Mouse (Mus musculus) embryonic facial prominence, embryonic 12.5 days (tissue): ENCODE measurements at regions not wholly inside any gene's neighbourhood (a gene's known extent, or its start where the extent isn't known, plus 50 kb on each side); places are given as distances from the start of the nearest gene placed in this dataset.

Experiments used
- ATAC-seq: fragments of 200-750 bp; cut with Nextera tagmentation; 2 replicates; pipeline ENCODE4 v1.8.0; 2017; ENCODE audit not compliant: insufficient number of reproducible peaks, insufficient read depth, low FRiP score, low TSS enrichment
- H3K27ac ChIP-seq: fragments of 300-500 bp; sonication (generic); 2 replicates; pipeline ENCODE4 v1.5.1; 2016; ENCODE audit warnings: mild to moderate bottlenecking
- H3K27me3 ChIP-seq: fragments of 300-500 bp; sonication (generic); 2 replicates; pipeline ENCODE4 v1.6.1; 2016; ENCODE audit warnings: mild to moderate bottlenecking, moderate library complexity
- H3K36me3 ChIP-seq: fragments of 300-500 bp; sonication (generic); 2 replicates; pipeline ENCODE4 v1.6.1; 2016; ENCODE audit warnings: mild to moderate bottlenecking
- H3K4me1 ChIP-seq: fragments of 300-500 bp; sonication (generic); 2 replicates; pipeline ENCODE4 v1.6.1; 2016
- H3K4me2 ChIP-seq: fragments of 300-500 bp; sonication (generic); replicated peaks from 2 replicates; pipeline ENCODE4 v1.6.1; 2016; ENCODE audit warnings: mild to moderate bottlenecking, moderate library complexity
- H3K4me3 ChIP-seq: fragments of 300-500 bp; sonication (generic); 2 replicates; pipeline ENCODE4 v1.5.1; 2016; ENCODE audit warnings: mild to moderate bottlenecking
- H3K9ac ChIP-seq: fragments of 300-500 bp; sonication (generic); 2 replicates; pipeline ENCODE4 v1.6.1; 2016; ENCODE audit warnings: mild to moderate bottlenecking, moderate library complexity
- H3K9me3 ChIP-seq: fragments of 300-500 bp; sonication (generic); 2 replicates; pipeline ENCODE4 v1.6.1; 2016; ENCODE audit warnings: mild to moderate bottlenecking, moderate library complexity
- WGBS: fragments of 180-500 bp; shearing (Covaris S2); methylation state at CpG from one replicate; pipeline ENCODE4 v1.1.7; 2016; 5-methylcytosine and 5-hydroxymethylcytosine counted together

- no peak overlapping the region for H3K27ac ChIP-seq
- H3K27me3 ChIP-seq: no peaks in the 10 kb centered on the region
- H3K4me3 ChIP-seq: no peak overlapping the region
- H3K4me2 ChIP-seq: no peak overlapping the region
- ATAC-seq: no peak
- 93% methylated on average over 7 of the region's 7 CpGs for WGBS
- no peaks in the 10 kb centered on the region for H3K36me3 ChIP-seq
- H3K9ac ChIP-seq: no peak overlapping the region
- peaks cover 19% of the 10 kb centered on the region for H3K4me1 ChIP-seq
- H3K9me3 ChIP-seq: no peaks in the 10 kb centered on the region
These were observed 51.3 kb upstream of the Arid1b start for GRCm38 (mm10) chr17:4942868-4943267.
